Mouse (Mus musculus): ENCODE measurements around the gene Hist2h3c2.

The Hist2h3c2 gene

DNA sequence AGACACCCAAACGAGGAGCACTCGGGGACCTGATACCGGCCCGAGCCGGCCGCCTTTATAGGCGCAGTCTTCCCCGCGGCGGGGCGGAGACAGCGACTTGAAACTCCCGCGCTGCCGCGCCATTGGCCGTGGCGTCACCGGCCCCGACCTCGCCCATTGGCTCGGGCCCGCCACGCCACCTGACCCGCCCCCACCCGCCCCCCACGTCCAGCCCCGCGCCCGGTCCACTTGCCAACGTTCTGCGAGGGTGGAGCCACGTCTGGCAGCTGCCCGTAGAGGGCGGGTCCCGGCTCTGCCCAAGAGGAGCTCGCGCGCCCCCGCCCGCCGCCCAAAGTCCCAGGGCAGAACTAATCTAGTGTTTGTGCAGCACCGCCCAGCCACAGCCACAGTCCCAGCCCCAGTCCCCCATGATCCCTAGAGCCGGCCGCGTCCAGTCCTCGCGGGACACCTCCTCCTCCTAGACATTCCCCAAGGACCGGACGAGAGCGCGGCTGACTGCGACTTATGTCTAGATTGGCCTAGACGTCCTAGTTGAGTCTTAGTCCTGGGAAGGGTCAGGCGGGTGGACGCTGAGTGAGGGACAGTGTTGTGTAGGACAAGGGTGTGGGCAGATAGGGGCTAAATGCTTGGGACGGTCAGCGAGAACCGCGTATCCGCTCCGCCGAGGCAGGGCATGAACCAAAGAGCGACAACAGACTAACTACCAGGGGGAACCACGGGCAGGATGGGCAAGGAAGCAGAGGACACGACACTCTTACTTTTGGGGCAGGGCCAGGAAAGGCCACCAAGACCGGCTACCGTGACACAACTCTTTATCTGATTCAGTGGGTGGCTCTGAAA lies at the start of gene Hist2h3c2:
Hist2h3c2 (minus strand) TSS at position 174 of the 840 bp plus-strand sequence.
- DNase-seq (ENCODE audit: low spot score): peak; percentile 45

DNA sequence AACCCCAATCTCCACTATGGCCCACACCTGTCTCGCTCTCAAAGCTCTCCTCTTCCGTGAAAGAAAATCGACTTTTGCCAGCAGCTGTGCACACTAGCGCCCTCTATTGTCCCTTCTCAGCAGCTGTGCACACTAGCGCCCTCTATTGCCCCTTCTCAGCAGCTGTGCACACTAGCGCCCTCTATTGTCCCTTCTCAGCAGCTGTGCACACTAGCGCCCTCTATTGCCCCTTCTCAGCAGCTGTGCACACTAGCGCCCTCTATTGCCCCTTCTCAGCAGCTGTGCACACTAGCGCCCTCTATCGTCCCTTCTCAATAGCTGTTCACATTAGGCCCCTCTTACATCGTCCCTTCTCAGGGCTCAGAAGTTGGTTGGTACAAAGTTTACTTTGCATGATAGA lies 48.4 kb upstream of the Hist2h3c2 start:
- peak; percentile 31 for DNase-seq (ENCODE audit: low spot score)

DNA sequence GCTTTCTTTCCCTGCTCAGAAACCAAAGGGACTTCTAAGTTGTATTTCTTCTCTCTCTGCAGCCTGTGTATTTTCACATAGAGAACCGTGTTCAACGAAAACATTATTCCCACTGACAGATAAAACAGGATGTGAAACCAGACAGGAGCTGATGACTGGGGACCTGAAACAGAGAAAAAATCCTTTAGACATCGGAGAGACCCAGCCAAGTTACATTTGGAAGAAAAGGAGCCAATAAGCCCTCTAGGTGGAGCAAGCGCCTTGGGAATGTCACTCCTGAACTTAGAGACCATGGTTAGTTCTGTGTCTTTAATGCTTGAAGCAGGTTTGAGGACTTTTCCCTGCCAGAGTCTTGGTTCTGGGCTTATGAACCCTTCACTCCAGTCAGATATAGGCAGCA lies 45.5 kb upstream of the Hist2h3c2 start:
- DNase-seq (ENCODE audit: low spot score): no peak

DNA sequence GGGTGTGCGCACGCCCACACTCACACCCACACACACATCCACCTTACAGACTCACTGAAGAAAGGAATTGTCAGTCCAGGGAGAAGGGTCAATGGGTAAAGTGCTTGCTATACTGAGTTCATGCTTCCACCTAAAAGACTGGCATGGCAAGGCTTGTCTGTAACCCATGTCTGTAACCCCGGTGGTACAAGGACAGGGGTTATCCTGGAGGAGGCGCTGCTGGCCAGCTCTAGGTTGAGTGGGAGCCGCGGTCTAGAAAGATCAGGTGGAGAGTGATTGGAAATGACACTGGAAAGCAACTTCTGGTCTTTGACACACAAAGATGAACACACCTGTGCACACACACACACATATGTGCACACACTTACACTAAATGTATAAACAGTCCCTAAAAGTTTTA lies 41.7 kb upstream of the Hist2h3c2 start:
- DNase-seq (ENCODE audit: low spot score): no peak

DNA sequence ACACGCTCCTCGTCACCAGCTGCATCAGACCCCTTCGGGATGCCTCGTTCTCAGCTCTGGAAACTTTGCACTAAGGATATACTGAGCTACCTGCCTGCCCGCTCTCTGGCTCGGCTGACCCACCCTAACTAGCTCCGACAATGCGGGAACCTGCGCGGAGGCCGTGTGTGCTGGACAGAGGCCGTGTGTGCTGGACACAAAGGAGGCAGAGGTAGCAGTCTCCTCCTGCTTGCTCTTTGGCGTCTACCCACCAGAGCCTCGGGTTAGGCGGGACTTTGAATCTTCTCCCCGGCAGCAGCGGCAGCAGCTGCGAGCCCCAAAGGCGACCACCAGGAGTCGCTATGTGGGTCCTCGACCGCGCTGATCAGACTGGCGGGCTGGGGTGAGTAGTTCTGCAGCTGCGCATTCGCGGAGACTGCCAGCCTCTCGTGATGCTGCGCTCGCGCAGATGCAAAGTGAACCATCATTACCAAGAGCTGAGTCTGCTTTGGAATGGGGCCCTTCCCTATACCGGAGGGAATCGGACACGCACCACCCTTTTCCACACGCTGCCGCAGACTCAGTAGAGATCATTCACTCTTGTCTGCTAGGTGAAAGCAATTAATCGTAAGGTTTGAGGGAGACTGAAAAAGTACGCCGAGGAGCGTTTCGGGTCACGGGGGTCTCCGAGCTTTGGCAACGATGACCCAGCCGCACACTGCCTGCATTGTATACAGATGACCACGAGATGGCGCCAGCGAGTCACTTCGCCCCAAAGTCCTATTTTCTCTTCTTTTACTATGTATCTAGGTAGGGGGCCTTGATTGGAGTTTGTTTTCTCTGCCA lies 39.1 kb upstream of the Hist2h3c2 start:
- DNase-seq (ENCODE audit: low spot score): peak; percentile 96

DNA sequence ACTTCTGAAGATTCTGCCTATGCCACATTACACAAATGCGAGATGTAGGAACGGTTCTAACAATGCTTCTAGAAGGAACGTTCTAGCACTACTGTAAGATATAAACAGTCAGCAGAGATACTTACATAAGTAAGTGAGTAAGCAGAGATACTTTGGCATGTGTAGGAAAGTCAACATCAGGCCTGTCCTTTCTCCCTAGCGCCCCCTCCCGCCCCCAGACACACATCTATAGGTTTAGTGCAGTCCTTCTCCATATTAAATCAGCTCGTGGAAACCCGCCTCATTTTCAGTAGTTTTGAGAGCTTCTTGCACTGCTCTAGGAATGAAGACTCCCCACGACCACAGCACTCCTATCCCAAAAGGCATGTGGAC lies 38.5 kb upstream of the Hist2h3c2 start:
- peak; percentile 67 for DNase-seq (ENCODE audit: low spot score)

DNA sequence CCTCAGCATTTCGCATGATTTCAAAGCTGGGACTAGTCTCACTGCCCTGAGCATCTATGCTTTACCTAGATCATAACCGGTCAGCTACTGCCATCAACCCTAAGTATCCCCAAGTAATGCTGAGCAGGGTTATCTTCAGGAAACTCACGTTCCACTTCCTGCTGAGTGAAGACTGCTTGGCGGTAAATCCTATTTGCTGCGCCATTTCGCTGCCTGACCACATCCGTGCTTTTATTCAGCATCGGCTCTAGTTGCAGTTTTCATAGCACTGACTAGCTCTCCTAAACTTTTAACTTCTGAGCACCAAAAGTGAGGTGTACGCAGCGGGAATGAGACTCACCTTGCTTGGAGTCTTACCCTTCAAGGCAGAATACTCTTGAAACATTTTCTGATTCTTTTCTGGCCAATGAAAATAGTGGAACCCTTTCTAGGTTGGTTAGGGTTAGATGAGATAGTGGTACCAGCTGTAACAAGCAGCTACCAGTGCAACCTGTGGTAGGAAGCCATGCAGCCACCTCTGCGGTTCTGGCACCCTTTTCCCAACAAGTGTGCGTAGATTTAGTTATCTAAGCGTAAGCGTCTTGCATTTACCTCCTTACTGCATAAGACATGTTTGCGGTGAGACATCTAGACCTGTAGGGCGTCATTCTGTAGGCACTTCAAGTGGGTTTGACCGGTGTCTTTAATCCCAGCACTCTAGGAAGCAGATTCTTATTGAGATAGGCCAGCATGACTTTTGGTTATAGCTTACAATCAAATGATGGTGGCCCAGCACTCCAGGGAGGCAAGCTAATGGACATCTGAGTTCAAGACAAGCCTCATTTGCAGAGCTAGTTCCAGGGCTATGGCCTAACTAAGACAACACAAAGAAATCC lies 34.9 kb upstream of the Hist2h3c2 start:
- DNase-seq (ENCODE audit: low spot score): peak; percentile 76

DNA sequence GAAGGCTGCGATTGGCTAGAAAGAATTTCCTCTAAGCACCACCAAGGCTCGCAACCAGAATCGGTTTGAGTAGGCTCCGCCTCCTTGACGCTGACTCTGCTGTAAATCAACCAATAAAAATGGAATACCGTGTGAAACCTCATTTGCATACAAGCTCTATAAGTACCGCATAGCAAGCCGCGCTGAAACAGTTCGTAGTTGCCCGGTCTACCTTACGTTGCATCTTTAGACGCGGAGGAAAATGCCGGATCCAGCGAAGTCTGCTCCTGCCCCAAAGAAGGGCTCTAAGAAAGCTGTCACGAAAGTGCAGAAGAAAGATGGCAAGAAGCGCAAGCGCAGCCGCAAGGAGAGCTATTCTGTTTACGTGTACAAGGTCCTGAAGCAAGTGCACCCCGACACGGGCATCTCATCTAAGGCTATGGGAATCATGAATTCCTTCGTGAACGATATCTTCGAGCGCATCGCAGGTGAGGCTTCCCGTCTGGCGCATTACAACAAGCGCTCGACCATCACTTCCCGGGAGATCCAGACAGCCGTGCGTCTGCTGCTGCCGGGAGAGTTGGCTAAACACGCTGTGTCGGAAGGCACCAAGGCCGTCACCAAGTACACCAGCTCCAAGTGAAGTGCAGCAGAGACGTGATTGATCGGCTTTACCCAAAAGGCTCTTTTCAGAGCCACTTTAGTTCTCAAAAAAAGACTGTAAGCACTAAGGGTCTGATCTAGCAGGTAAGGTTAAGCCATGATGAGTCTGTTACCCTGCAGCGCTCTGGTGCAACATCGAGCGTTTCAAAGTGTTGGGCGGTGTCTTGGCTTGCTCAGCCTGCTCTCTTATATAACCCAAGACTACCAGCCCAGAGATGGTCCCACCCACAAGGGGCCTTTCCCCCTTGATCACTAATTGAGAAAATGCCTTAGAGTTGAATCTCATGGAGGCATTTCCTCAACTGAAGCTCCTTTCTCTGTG lies 30.9 kb upstream of the Hist2h3c2 start, which contains the start of gene Hist2h2bb:
Hist2h2bb (plus strand) TSS at position 242 of the 964 bp plus-strand sequence.
- DNase-seq (ENCODE audit: low spot score): peak; percentile 90

DNA sequence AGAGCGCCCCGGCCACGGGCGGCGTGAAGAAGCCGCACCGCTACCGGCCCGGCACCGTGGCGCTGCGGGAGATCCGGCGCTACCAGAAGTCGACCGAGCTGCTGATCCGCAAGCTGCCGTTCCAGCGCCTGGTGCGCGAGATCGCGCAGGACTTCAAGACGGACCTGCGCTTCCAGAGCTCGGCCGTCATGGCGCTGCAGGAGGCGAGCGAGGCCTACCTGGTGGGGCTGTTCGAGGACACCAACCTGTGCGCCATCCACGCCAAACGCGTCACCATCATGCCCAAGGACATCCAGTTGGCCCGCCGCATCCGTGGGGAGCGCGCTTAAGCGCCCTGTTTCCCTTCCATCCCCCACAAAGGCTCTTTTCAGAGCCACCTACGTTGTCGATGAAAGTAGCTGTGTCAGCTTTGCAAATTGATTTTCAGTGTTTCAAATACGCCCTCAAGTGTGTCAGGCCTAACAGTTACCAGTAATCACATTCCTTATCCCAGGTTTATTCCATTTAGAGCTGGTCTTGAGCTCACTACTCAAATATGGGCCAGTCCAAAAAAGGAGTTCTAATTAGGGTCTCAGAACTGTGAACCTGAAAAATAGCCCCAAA lies 29.9 kb upstream of the Hist2h3c2 start:
- peak; percentile 46 for DNase-seq (ENCODE audit: low spot score)

DNA sequence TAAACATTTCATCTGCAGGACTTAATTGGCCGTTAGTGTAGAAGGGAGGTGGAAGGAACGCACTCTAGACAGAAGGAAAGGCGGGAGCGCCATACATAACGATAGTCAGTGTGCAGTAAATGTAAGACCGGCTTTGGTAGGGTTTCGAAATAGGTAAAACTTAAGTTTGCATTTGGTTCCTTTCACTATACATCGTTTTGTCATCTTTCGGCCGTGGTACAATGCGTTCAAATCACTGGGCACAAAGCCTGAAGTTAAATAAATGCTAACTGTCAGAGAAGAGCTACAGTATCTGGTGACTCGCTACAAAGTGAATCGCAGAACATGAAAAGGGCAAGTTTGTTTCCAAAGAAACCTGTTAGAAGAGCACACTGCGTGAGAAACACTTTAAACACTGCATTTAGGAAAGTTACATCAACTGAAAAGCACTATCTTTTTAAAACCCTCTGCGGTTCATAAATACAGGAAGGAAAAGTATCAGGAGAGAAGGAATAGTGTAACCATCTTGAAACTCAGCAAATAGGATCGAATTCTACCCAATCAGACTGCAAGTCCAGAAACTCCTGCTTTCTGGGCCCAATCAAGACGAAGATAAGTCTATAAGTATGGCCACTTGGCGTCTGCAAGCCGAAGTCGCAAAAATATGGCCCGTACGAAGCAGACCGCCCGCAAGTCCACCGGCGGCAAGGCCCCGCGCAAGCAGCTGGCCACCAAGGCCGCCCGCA lies 29.3 kb upstream of the Hist2h3c2 start, which contains the start of gene Hist2h3b:
Hist2h3b (plus strand) TSS at position 604 of the 725 bp plus-strand sequence.
- DNase-seq (ENCODE audit: low spot score): peak; percentile 50

DNA sequence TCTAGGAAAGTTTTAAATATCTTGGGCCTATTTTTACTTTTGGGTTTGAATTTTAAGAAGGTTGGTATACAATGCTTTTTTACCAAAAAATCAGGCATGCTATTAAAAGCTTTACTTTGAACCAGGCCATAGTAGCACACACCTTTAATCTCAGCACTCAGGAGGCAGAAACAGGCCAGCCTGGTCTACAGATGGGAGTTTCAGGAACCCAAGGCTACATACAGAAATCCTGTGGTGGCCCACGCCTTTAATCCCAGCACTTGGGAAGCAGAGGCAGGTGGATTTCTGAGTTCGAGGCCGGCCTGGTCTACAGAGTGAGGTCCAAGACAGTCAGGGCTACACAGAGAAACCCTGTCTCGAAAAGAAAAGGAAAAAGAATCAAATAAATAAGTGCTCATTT lies 28.6 kb upstream of the Hist2h3c2 start:
- no peak for DNase-seq (ENCODE audit: low spot score)

DNA sequence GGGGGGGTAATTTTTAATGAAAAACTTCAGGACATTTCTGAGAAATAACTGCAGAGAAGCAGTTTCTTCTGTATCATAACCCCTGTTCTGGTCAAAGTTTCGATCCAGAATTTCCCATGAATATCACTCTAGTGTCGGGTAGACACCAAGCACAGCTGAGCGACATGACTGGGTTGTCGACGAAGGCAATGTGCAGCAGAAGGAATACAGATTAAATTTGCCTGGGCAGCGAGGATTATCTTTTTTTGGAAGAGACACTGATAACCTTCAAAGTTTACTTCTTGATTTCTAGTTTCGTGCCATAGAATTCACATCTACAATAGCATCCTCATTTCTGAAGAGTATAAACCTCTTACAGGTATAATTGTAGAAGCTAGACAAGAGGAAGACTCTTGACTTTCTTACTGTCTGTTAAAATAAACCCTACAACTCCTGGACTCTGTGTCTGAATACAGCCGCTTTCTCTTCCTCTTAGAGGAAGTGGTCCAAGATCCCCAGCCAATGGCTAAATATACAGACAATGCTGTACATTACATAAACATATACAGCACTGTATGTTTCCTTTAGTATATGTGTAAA lies 27.3 kb upstream of the Hist2h3c2 start:
- no peak for DNase-seq (ENCODE audit: low spot score)

DNA sequence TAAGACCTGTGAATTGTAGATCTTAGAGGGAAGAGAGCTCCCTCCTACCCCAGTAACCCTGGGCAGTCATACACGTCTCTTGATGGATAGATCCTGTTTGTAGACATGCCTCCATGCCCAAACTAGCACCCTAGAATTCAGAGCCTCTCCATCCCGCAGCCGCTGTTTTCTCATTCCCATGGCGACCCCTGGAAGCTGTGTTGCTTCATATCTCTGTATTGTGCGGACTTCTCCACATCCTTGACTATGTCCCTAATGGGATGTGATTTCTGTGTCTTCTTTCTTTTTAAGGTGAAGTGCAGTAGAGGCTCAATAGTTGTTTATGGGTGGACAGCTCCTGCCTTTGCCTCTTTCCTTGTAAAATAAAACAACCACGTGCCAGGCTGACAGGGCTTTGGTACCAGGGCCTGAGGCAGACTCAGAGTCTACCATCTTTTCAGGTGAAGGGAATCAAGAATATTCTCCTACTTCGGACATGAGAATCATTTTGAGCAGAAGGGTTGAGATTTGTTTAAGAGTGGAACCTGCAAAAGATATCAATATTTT lies 25.6 kb upstream of the Hist2h3c2 start:
- DNase-seq (ENCODE audit: low spot score): no peak

DNA sequence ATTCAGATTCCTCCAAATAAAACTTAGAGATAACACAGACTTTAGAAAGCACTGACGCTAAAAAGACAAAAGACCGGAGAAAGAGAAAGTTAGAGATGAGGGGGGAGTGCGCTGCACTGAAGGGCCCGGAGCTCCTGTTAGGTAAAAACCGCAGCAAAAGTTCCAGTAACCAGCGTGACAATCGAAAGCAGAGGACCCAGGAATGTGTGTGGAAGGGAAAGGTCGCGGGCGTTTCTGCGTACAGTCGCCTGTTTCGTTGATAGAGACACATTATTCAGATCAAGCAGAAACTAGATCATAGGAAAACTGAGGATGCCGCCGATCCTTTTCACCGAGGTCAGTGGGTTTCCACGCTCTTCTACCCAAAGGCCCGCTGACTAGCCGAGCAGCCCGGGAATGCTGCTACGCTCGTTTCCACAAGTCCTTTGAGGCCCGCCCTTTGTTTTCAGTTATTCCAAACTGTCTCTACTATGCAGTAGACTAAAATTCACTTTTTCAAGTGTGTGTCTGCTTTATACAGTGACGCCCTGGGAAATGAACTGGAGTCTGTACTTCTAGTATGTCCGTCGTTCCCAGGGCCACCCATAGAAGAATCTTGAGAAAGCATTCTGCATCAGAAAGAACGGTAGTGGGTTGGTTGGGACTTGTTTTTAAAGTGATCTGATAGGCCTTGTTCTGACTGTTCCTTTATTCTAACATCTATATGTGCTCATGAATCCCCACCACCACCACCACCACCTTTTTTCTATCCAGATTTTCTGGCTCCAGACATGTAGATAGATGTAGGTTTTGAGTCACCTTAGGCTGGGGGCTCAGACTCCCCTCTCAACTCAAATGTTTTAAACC lies 24.9 kb upstream of the Hist2h3c2 start:
- DNase-seq (ENCODE audit: low spot score): peak; percentile 64

DNA sequence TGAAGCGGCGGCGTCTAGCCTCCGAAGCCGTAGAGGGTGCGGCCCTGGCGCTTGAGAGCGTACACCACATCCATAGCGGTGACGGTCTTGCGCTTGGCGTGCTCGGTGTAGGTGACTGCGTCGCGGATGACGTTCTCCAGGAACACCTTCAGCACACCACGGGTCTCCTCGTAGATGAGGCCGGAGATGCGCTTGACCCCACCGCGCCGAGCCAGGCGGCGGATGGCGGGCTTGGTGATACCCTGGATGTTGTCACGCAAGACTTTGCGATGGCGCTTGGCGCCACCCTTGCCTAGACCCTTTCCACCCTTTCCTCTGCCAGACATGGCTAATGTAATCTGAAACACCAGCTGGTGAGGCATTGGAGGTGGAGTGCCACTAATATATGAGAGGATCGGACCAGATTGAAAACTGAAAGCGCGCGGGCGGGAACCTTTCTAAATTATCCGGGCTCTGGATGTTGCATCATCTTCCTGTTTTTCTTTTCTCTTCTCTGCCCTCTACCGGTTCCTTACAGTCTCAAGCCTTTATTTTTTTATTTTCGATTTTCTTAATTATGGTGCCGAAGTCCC lies 24.1 kb upstream of the Hist2h3c2 start, which contains the start of gene Hist2h4:
Hist2h4 (minus strand) TSS at position 333 of the 572 bp plus-strand sequence.
- peak; percentile 96 for DNase-seq (ENCODE audit: low spot score)

DNA sequence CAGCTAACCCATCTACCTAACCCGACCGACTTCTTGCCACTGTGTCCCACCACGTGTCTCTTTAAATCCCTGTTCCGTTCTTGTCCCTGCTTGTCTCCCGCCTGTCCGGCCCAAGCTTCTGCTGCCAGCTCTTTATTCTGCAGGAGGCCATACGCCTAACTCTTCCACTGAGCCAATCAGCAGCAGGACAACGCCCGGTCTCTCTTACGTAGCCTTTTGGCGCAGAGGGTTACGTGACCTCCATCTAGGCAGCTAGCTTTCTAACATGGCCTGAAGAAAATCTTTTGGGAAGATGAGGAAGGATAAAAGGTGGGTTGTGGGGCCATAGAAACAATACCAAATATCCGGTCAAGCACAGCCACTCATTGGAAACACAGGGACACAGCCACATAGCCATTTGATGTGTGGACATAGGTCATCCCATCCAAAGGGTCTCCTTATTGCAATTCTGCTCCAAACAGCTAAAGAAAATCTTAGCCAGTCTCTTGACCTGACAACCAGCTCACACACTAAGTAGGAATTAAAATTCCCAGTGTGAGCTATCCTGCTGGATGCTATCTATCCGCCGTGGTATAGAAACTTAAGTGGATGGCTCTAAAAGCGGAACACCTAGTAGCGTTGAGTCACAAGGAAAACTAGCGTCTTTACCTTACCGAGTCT lies 23.4 kb upstream of the Hist2h3c2 start:
- peak; percentile 69 for DNase-seq (ENCODE audit: low spot score)

DNA sequence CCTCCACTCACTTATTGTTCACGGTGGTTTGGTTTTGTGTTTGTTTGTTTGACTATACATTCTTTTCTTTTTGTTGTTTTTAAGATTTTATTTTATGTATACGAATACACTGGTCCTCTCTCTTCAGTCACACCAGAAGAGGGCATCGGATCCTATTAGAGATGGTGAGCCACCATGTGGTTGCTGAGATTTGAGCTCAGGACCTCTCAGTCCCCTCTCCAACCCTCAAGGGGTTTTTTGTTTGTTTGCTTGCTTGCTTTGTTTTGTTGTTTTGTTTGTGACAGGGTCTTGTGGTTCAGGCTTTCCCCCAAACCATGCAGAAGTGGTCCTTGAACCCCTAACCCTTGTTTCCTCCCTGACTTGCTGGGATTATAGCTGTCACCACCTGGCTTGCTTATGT lies 22.7 kb upstream of the Hist2h3c2 start:
- DNase-seq (ENCODE audit: low spot score): no peak
